Mouse (Mus musculus): ENCODE results near the gene Tro. TPM values are rescaled to one million over a fixed set of nuclear protein-coding genes. Genes with fewer than 3 reads are reported as not detected.

Gene Tro
- polyA plus RNA-seq, 1 experiment from 2014 or later: 30.7 TPM

Other genes starting within 250 kb of the Tro start
- gene Tmem29, start 198.4 kb downstream of the Tro start, polyA plus RNA-seq (2014; fragmentation: Nextera tagmentation; extraction: Ambion mirVana): 42.7 and 61.0 TPM in 2 replicates
- gene Alas2, start 110.2 kb downstream of the Tro start, polyA plus RNA-seq (2014; fragmentation: Nextera tagmentation; extraction: Ambion mirVana): 21.0 and 33.3 TPM in 2 replicates
- 6.7 and 8.6 TPM in 2 replicates for gene Pfkfb1, start 69.4 kb downstream of the Tro start, polyA plus RNA-seq (2014; fragmentation: Nextera tagmentation; extraction: Ambion mirVana)
- 23.5 and 24.2 TPM in 2 replicates for gene Apex2, start 67.7 kb downstream of the Tro start, polyA plus RNA-seq (2014; fragmentation: Nextera tagmentation; extraction: Ambion mirVana)
- 685 and 698 TPM in 2 replicates for gene Maged2, start 156.8 kb upstream of the Tro start, polyA plus RNA-seq (2014; fragmentation: Nextera tagmentation; extraction: Ambion mirVana)